Mouse (Mus musculus): ENCODE measurements around the gene Rack1. TPM values are rescaled to one million over a fixed set of nuclear protein-coding genes. Genes with fewer than 3 reads are reported as not detected.

The Rack1 gene
- 728 TPM for polyA plus RNA-seq (2017; shearing (Covaris generic))

GRCm38 (mm10) chr11:48799921-48800701 is at the start of gene Rack1:
TSS of gene Rack1 (plus strand) at chr11:48800332.

GRCm38 (mm10) chr11:48816800-48817665 is 16.9 kb downstream of the Rack1 start, which contains the start of gene Trim41:
TSS of gene Trim41 (minus strand) at chr11:48817353.

GRCm38 (mm10) chr11:48825979-48826751 is 26.0 kb downstream of the Rack1 start, which contains the start of the genes Trim7 and Gm12184:
TSS of gene Trim7 (plus strand) at chr11:48826140.
TSS of gene Gm12184 (minus strand) at chr11:48826655.

Other genes starting within 250 kb of the Rack1 start
- gene Trim41, start 17.0 kb downstream of the Rack1 start, polyA plus RNA-seq (2017; shearing (Covaris generic)) = 0.92 TPM
- not detected for gene Trim7, start 25.8 kb downstream of the Rack1 start, polyA plus RNA-seq (2017; shearing (Covaris generic))
- 7.6 TPM for gene Gm12184, start 26.3 kb downstream of the Rack1 start, polyA plus RNA-seq (2017; shearing (Covaris generic))
- gene Irgm1, start 71.4 kb downstream of the Rack1 start, polyA plus RNA-seq (2017; shearing (Covaris generic)) = 68.5 TPM
- 0.91 TPM for gene Gm5431, start 101.9 kb downstream of the Rack1 start, polyA plus RNA-seq (2017; shearing (Covaris generic))
- gene Psme2b, start 145.9 kb downstream of the Rack1 start, polyA plus RNA-seq (2017; shearing (Covaris generic)) = 115 TPM
- gene Olfr56, start 178.6 kb downstream of the Rack1 start, polyA plus RNA-seq (2017; shearing (Covaris generic)) = 0.66 TPM
- gene 9930111J21Rik1, start 179.1 kb downstream of the Rack1 start, polyA plus RNA-seq (2017; shearing (Covaris generic)) = 125 TPM
- 2.9 TPM for gene Gm12185, start 191.9 kb downstream of the Rack1 start, polyA plus RNA-seq (2017; shearing (Covaris generic))
- gene Tgtp1, start 193.8 kb downstream of the Rack1 start, polyA plus RNA-seq (2017; shearing (Covaris generic)) = 200 TPM